Mouse (Mus musculus): Measurements from ENCODE around the gene Gm7954. TPM values are rescaled to one million over a fixed set of nuclear protein-coding genes. Genes with fewer than 3 reads are reported as not detected.
"Not testable (repeated sequence)": the region's sequence is repeated elsewhere in the genome, so short reads cannot be mapped to it uniquely, and the experiment has no call there.

Gene Gm7954
- total RNA-seq (2021) = not detected
- long read RNA-seq, experiment 1 = 0 reads
- long read RNA-seq, experiment 2 = 0 reads

DNA sequence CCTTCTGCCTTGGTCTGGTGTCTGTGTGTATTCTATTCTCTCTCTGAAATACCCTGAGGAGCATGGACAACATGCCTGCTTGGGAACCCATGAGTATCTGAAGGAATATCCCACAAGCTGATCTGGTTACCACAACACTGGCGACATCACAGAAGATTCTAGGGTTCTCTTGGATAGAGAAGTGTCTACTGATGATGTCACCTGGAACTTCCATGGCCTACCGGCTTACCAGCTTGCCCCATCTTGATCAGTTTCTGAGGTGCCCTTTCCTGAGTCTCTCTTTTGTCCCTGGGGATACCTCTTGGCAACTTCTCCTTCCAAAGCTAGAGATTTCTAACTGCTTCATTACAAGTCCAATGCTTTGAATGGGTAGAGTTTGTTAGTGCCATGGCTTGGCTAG lies at the start of gene Gm7954:
Gene Gm7954 (minus strand): TSS at position 101 of the 400 bp plus-strand sequence.
- DNase-seq = not testable (repeated sequence)

DNA sequence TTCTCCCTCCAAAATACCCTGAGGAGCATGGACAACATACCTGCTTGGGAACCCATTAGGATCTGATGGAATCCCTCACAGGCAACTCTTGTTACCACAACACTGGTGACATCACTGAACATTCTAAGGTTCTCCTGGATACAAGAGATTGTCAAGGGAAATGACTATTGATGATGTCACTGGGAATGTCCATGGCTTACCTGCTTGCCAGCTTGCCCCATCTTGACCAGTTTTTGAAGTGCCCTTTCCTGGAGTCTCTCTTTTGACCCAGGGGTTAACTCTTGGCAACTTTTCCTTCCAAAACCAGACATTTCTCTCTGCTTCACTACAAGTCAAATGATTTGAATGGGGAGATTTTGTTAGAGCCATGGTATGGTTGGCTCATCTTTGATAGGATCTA lies 36.1 kb upstream of the Gm7954 start, which contains the start of gene Gm3486:
Gene Gm3486 (minus strand): TSS at position 101 of the 400 bp plus-strand sequence.
- not testable (repeated sequence) for DNase-seq

- peak; percentile 14 to 30 for DNase-seq
Observed at GRCm38 (mm10) chr14:41425393-41426075, 27.8 kb downstream of the Gm7954 start.

DNA sequence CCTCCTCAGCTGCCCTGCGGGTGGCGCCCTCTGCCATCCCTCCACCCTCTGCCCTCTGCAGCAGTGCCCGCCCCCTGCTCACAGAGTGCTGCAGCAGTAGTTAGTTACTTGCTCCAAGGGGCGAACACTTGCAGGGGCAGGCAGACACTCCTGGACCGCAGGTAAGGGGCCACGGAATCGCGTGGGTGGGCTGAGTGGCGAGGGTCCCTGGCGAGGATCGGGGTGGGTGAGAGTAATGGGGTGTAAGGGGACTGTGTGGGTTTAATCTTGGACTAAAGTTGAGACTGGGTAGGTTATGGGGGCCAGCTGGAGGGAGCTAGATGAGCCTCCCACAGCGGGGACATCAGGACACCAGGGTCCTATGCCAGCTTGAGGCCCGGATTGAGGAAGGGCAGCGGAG lies 28.6 kb downstream of the Gm7954 start:
- not testable (repeated sequence) for DNase-seq

- not testable (repeated sequence) for DNase-seq
Observed at GRCm38 (mm10) chr14:41408181-41408580, 45.1 kb downstream of the Gm7954 start, which contains the start of gene Gm6482. Gene Gm6482 (minus strand): TSS chr14:41408281.

Other genes with a start within 250 kb of the Gm7954 start
- not detected for gene Gm2832, start 174.7 kb downstream of the Gm7954 start, total RNA-seq (2021)
- not detected for gene Gm5798, start 104.9 kb downstream of the Gm7954 start, total RNA-seq (2021)
- gene Gm7945, start 67.1 kb downstream of the Gm7954 start, total RNA-seq (2021) = not detected
- not detected for gene Gm6482, start 45.2 kb downstream of the Gm7954 start, total RNA-seq (2021)
- not detected for gene Gm3486, start 36.0 kb upstream of the Gm7954 start, total RNA-seq (2021)
- not detected for gene Gm7970, start 102.1 kb upstream of the Gm7954 start, total RNA-seq (2021)
- gene 1700049E17Rik2, start 119.7 kb upstream of the Gm7954 start, total RNA-seq (2021) = not detected
- gene Gm3072, start 171.1 kb upstream of the Gm7954 start, total RNA-seq (2021) = not detected
- not detected for gene Gm3676, start 193.0 kb upstream of the Gm7954 start, total RNA-seq (2021)
- gene Gm8068, start 248.4 kb upstream of the Gm7954 start, total RNA-seq (2021) = not detected

All from adrenal gland, postnatal 36 days (tissue).